Mouse (Mus musculus) NIH3T3 (cell line): Measurements from ENCODE around the gene Mmp15.

ENCODE experiments used
- DNase-seq: peaks from one replicate; pipeline ENCODE4 v3.0.0-alpha.2; 2012; ENCODE audit warnings: low read depth

The Mmp15 gene

DNA sequence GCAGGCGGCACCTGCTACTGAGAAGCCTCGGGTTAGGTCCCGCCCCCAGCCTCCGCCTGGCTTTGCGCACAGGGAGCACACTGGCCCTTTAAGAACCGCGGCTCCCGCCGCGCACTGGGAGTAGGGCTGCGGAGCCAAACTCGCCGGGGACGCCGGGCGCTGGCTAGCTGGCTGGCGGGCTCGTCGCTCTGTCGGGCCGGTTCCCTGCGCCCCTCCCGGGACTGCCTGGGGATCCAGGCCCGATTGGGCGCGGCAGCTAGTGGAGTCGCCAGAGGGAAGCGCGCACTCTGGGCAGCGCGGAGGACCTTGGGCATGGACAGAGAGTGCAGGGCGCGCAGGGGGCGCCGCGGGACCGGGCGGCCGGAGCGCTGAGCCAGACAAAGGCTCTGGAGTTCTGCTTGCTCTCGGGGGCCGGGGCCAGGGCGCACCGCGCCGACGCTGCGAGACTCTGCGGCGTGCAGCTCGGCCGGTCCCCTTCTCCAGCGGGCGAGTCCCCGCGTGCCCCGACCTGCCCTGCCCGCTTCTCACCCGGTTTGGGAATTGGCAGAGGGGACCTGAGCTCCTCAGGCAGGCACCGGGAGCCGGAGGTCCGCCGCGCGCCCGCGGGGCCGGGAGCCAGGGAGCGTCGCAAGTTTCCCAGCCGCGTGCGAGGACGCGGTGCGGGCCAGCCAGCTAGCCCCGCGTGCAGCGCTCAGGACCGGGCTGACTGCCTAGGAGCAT, at the start of gene Mmp15:
Gene Mmp15, plus strand, starts transcription at position 118 of the 720 bp plus-strand sequence.
- DNase-seq = no peak

DNA sequence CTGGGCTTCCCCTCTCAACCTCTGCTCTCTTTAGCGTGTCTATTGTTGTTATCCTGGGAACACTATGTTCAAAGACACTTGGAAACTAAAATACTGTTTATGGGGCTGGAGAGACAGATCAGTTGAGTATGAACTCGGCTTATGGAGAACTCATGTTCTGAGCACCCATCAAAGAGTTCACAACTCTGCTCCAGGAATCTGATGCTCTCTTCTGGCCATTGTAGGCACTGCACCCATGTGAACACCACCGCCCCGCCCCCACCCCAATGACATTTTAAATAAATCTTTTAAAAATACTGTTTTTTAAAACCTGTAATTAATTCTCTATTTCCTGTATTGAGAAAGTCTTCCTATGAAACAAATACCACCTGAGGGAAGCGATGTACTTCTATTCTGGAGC, 49.7 kb upstream of the Mmp15 start:
- peak; percentile 75 for DNase-seq

DNA sequence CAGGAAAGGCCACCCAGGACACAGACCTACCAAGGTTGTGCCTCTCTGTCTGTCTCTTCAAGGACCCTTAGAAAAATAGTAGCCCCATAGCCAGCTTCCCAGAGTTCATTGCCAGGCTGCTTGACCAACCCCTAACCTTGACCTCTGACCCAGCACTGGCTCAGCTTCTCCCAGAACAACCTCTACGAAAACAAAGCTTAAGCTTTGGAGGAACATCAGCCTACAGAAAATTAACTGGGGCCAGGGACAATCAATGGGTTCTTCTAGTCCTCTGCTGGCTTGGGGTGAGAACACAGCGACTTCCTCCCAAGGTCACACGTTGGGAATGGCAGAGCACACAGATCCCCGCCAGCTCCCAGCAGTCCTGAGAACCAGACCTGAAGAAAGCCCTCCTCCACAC, 46.5 kb upstream of the Mmp15 start:
- no peak for DNase-seq

DNA sequence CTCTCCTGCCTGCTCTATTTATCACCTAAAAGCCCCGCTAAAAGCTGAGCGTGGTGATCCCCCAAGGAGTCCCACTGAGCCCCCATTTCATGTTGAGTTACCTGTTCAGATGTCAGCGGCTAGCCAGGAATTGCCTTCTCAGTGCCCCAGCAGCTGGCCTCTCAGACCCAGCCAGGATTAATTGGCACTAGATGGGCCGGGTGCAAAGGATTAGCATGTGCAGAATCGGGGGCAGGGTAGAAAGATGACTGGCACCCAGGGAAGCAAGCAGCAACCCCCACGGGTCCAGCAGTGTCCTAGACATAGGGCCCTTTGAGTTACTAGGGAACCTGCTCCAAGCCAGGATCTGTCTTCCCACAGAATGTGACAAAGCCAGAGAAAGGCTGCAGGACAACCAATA, 45.6 kb upstream of the Mmp15 start, which contains the start of gene Cngb1:
Gene Cngb1, minus strand, starts transcription at position 155 of the 400 bp plus-strand sequence.
- DNase-seq = no peak

DNA sequence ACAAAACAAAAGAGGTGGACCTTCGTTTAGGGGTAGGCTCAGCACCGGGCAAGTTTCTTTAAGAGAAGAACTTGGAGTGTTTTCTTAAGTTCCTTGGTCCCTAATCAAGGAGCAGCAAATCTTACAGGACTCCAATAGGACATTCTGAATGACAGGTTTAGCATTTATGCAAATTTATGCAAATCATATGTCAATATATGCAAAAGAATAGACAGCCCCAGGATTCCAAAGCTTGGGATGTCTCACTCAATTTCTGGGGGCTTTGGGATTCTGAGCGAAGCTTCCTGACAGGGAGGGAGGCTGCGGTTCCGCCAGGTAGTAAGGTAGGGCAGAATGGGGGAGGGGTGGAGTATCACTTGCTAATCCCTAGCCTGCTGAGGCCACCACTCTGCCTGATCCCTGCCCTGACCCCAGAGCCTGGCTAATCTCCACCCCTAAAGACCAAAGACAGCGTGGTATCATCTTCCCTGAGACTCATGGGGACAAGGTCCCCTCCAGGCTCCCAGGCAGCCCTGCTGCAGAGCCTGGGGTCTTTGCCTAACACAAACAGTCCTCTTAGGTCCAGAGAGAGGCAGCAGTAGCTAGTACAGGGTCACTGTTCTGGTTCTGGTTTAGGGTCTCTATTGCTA, 41.6 kb upstream of the Mmp15 start, which contains the start of gene Tepp:
Gene Tepp, plus strand, starts transcription at position 225 of the 629 bp plus-strand sequence.
- DNase-seq = no peak

DNA sequence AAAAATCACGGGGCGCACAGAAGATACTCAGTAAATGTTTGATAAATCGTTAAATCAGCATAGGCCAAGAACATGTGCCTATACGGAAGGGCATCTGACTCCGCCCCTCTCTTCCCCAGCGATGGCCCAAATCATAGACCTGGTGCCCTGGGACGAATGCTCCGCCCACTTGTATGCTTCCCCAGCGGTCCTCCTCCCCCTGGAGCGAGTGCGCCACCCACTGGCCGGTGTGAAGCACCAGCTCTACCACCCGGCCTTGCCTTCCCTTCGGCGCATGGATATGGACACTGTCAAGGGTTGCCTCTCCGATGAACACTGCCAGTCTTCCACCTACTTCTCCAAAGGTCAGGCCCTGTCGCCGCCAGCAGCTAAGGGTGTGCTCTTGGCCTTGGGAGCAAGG, 39.2 kb upstream of the Mmp15 start:
- DNase-seq = peak; percentile 22

DNA sequence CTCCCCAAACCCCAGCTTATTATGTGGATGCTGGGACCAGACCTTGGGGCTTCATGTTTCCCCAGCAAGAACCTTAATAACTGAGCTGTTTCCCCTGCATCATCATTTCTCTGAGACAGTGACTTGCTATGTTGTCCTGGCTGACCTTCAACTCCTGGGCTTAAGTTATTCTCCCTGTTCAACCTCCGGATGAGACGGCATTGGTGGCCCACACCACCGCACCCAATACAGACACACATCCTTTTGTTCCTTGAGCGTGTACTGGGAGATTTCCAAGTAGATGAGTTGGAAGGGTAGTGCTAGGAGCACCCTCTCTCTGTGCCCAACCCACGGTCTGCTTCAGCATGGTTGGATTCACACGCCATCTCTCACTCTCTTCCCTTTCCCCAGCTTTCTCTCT, 38.2 kb upstream of the Mmp15 start:
- DNase-seq = no peak

DNA sequence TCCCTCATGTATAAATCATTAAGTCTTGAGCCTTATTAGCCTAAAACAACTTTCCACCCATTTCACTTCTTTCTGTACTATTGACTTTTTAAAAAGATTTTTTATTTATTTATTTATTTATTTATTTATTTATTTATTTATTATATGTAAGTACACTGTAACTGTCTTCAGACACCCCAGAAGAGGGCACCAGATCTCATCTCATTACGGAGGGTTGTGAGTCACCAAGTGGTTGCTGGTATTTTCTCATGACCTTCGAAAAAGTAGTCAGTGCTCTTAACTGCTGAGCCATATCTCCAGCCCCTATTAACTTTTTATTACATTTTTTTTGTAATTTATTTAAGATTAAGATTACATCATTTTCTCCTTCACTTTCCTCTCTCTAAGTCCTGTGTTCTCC, 37.4 kb upstream of the Mmp15 start:
- no peak for DNase-seq

DNA sequence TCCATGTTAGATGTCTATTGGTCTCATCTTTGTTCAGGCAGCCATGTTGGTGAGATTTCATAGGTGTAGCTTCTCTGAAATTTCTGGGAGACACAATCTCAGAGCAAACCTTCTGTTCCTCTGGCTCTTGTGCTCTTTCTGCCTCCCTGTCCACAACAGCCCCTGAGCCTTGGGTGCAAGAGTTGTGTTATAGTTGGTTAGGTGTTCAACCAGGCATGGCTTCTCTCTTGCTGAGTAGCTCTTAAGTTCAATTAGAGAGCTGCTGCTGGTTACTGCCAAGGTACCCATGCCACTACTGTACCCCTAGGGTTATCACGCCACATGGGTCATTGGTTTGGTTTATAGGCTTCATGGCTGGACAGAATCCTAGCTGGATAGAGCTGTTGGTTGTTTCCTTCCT, 36.7 kb upstream of the Mmp15 start:
- DNase-seq = no peak

DNA sequence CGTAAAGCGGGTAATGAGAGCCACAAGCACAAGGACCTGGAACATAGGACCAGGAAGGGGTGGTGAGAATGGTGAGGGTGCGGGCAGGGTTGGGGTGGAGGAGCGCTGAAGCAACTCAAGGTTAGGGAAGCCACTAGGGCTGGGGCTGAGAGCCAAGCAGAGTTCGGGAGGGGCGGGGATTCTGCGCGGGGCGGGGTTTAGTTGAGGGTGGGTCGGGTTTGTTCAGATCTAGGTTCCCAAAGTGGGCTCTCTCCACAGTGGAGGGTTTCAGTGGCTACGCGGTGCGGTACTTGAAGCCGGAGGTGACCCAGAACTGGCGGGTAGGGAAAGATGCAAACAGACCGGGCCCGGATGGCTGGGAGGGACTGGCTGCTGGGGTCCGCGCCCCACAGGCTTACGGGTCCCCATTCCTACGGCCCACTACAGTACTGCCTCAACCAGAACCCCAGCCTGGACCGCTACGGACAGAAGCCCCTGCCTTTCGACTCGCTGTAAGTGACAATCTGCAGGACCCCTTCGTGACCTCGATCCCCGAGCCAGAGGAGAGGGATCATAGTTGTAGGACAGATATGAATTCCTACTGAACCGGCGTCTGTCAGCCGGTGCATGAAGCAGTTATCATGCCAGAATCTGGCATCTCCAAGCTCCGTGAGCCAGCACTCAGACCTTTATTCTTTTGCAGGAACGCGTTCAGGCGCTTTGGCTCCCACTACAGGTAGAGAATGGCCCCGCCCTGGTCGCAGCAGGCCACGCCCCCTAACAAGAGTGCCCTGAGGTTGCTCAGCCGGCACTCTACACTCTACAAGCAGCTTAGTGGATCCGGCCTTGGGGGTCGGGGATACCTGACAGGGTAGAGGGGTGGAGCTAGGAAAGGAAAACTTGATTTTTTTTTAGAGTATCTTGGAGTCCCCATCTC, 31.6 kb upstream of the Mmp15 start:
- no peak for DNase-seq

DNA sequence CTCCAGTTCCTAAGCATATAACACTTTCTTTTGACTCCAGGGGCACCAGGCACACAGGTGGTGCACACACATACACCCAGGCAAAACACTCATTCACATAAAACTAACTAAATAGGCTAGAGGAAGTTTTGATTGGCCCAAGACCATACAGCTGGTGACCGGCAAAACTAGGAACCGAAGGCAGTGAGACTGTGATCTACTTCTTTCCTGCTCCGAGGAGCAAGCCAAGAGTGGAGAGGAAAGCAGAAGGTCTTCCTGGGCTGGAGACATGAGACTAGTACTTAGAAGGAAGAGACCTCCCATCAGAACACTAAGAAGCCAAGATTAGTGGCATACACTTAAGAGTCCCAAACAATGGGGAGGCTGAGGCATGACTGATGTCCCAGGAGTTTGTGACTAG, 28.9 kb upstream of the Mmp15 start:
- DNase-seq = no peak

DNA sequence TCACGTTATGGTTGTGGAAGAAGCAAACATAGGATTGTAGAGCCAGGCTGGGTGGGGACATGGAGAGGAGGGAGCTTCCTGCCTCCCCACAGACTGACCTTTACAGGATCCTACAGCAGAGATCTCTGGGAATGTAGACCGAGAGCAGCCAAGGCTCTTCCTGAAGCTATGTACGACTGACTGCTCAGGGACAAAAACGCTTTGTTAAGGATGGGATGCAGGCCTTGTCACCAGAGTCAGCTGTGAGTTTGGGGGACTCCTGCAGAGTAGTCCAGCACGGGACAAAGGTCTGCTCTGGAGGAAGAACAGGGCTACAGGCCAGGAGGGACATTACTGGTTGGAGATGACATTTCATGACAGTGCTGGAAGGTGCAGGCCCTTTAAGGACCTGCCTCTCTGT, 27.4 kb upstream of the Mmp15 start:
- DNase-seq = no peak

DNA sequence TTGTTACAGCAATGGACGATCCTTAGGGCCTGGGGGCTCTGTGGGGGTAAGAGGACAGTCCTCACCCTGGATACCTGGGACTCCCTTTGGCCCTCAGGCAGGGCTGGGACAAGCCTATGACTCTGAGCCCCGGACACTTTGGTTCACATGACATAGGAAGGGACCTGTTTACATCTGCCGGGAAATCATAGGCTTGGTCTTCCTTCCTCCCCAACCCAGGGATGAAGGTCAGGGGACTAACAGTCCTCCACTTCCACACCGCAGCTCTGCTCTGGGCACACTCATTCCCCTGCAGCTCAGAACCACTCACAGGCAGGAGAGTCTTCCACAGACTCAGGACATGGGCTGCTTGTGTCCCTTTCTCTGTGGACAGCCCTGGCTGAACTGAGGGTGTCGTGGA, 25.2 kb upstream of the Mmp15 start:
- no peak for DNase-seq

DNA sequence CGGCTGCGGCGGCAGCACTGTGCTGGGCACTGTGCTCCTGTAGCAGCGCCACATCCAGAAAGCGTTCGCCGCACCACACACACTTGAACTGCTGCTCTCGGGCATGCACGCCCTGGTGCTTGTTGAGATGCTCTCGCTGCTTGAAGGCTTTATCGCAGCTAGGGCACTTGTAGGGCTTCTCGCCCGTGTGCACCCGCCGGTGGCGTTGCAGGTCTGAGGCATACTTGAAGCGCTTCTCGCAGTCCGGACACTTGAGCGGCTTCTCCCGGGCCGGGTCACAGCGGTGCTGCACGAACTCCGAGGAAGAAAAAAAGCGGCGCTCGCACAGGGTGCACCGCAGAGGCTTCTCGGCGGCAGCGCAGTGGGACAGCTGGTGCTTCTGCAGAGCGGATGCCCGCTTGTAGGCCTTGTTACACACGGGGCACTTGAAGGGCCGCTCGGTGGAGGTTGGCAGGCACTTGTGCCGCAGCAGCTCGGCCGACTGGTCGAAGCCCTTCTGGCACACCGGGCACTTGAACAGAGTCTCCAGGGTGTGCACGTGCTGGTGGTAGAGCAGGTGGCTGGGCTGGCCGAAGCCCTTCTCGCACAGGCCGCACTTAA, 24.1 kb upstream of the Mmp15 start:
- DNase-seq = no peak

DNA sequence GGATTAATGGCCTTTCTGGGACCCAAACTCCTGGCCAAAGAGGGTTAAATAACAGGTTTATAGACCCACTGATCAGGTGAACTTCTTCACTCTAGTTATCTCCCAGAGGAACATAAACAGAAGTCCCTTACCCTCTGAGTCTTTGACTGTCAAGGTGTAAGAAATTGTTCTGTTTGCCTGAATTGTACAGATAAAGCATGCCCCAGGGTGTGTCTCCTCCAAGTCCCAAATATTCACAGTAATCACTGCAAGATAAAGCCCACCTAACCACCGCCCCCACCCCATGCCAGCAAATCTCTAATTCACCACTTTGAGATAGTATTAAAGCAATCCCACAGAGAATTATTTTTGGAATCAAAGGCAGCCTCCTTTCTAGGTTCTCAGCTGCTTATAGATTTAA, 21.7 kb upstream of the Mmp15 start:
- DNase-seq = no peak

DNA sequence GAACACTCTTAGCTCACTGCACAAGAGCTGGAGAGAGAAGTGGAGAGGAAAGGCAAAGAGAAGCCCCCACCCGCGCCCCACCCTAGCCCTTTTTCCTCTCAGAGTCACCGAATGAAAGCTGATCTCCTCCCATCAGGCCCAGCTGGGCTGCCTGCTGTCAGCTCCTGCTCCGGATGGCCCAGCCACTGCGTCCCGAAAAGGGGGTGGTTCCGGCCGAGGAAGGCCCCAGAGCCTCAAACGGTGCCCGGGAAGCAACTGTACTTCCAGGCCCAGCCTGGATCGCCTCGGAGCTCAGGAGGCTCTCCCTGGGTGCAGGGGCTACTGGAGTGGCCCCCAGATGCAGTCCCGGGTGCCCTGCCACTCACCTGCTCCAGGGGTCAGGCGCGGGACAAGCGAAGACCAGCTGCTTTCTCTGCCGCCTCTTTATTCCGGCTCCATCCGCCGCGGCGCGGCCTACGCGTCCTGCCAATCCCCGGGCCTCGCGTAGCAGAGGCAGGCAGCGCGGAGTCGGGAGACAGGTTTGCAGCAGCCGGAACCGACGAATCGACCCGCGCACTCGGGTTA, 20.8 kb upstream of the Mmp15 start:
- DNase-seq = no peak

DNA sequence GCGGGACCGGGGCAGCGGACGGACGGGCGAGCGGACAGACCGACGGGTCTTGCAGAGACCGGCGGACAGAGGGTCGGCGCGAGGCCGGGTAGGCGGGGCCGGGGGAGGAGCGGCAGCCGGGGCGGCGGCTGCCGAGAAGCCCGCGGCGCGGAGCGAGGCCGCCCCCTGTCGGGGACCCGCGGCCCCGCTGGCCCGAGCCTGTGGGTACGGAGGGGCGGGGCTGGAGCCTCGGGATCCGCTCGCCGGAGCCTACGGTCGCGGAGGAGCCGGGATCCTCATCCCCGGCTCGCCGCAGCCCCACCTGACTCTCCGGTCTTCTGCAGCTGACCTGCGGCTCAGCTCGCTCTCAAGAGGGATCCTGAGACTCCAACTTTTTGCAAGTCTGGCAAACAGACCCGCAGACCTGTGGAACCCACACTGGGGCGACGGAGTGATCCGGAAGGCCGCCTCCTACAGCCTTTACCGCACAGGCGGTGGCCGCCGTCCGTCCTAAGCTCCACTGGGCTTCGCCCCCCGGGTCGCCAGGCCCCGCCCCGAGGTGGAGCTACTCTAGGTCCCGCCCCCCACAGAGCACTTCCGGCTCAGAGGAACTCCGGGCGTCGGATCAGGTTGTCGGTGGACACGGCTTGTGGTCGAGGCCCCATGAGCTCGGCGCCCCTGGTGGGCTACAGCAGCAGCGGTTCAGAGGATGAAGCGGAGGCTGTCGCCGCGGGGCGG, 20.2 kb upstream of the Mmp15 start, which contains the start of the genes Zfp319 and Usb1:
Gene Zfp319, minus strand, starts transcription at position 231 of the 717 bp plus-strand sequence.
Gene Usb1, plus strand, starts transcription at position 565 of the 717 bp plus-strand sequence.
- DNase-seq = peak; percentile 97

DNA sequence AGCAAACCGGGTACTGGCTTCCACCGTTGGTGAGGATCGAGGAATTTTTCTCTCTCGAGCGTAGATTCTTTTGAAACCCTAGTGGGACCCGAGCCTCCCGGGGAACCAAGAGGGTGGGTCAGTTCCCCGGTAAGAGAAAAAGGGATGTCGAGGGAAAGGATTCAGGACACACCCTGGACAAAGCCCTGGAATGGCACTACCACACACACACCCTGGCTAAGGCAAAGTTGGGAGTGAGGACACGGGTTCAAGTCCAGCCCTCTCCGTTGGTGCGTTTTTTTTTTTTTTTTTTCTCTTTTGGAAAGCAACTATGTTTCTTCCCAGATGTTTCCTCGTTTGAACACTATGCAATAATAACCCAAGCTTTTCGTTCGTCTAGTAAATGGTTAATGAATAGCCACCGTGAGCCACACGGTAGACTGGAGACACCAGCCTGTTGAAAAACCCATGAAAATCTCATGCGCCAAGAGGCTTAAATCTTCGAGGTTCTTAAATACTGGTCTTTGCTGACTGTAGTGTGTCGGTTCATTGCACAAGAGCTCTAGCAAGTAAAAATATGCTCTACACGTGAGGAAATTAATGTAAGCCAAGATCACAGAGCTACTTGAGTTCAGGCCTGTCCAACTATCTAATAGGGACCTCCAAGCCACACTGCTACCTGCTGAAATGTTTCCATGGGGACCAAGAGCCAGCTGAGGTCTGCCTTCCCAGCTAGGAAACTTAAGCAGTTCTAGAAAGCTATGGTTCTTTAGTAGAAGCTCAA, 19.4 kb upstream of the Mmp15 start:
- DNase-seq = peak; percentile 44

DNA sequence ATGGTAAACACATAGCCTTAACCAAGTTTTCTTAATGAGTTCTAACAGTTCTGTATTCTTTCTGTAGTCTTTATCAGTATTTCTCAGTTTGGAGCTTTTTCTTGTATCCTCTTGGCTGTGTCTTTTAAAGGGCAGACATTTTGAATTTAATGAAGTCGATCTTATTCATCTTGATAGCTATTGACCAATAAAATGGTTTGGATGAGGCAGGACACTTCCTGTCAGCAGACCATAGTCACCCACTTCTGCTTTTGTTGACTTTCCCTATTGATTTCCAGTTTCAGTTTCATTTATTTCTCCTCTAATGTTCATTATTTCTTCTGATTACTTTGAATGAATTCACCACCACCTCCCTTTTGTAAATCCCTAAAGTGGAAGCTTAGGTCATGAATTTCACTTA, 16.4 kb upstream of the Mmp15 start:
- DNase-seq = no peak

DNA sequence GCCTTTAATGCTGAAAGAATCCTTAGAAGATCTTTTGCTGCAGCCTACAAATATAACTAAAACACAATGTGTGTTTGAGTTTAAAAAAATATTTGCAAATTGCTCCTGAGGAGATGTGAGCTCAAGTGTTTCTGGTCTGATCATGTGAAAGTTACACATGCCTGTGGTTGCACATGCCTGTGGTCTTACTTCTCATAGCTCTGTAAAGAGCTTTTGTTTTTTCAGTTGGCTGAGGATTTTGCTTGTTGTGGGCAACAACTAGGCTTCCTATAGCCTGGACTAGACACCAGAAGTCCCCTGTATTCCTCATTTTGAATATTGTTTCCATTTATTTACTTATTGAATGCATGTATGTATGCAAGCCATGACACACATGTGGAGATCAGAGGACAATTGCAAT, 15.7 kb upstream of the Mmp15 start:
- DNase-seq = peak; percentile 44
